Mouse (Mus musculus) intestine, embryonic 14.5 days (tissue): ENCODE results near the gene Ddx55. TPM values are rescaled to one million over a fixed set of nuclear protein-coding genes. Genes with fewer than 3 reads are reported as not detected.
"Not testable (repeated sequence)": the region's sequence is repeated elsewhere in the genome, so short reads cannot be mapped to it uniquely, and the experiment has no call there.

Experiments used
- ATAC-seq: fragments of 200-750 bp; cut with Nextera tagmentation; replicated peaks from 2 replicates; pipeline ENCODE4 v1.8.0; 2017; ENCODE audit warnings: low read depth, moderate number of reproducible peaks, moderate TSS enrichment, moderate library complexity; ENCODE audit not compliant: low FRiP score, low TSS enrichment
- DNase-seq: peaks from one replicate; pipeline ENCODE4 v3.0.0-alpha.2; 2018; ENCODE audit warnings: low spot score
- H3K27ac ChIP-seq: fragments of 300-500 bp; sonication (generic); 2 replicates; pipeline ENCODE4 v1.5.1; 2014; ENCODE audit warnings: low read depth, mild to moderate bottlenecking, control low read depth
- H3K27me3 ChIP-seq: fragments of 300-500 bp; sonication (generic); replicated peaks from 2 replicates; pipeline ENCODE4 v1.6.1; 2014; ENCODE audit warnings: low read length, control low read depth; ENCODE audit not compliant: control insufficient read depth, insufficient read depth
- H3K36me3 ChIP-seq: fragments of 300-500 bp; sonication (generic); 2 replicates; pipeline ENCODE4 v1.6.1; 2014; ENCODE audit warnings: low read length, control low read depth; ENCODE audit not compliant: control insufficient read depth, insufficient read depth
- H3K4me1 ChIP-seq: fragments of 300-500 bp; sonication (generic); replicated peaks from 2 replicates; pipeline ENCODE4 v1.6.1; 2014; ENCODE audit warnings: low read length, control low read depth, mixed read lengths; ENCODE audit not compliant: control insufficient read depth, insufficient read depth
- H3K4me2 ChIP-seq: fragments of 300-500 bp; sonication (generic); 2 replicates; pipeline ENCODE4 v1.6.1; 2014; ENCODE audit warnings: low read length
- H3K4me3 ChIP-seq: fragments of 300-500 bp; sonication (generic); 2 replicates; pipeline ENCODE4 v1.5.1; 2014; ENCODE audit warnings: low read depth, low read length, control low read depth, mixed read lengths
- H3K9ac ChIP-seq: fragments of 300-500 bp; sonication (generic); 2 replicates; pipeline ENCODE4 v1.6.1; 2014; ENCODE audit warnings: mild to moderate bottlenecking, low read length
- H3K9me3 ChIP-seq: fragments of 300-500 bp; sonication (generic); 2 replicates; pipeline ENCODE4 v1.6.1; 2016; ENCODE audit warnings: low read length, control low read depth; ENCODE audit not compliant: control insufficient read depth
- WGBS: fragments of 180-500 bp; shearing (Covaris S2); extraction: QIAGEN DNeasy Blood & Tissue Kit; methylation state at CpG from one replicate; pipeline ENCODE4 v1.1.7; 2014; 5-methylcytosine and 5-hydroxymethylcytosine counted together
- polyA plus RNA-seq: library from polyadenylated mRNA; unstranded; fragments of >200 nt; fragmentation: Nextera tagmentation; extraction: Ambion mirVana; gene quantifications from 2 replicates; pipeline ENCODE4 v1.2.1, GENCODE M21; 2014

The Ddx55 gene
- polyA plus RNA-seq, 1 experiment from 2014 or later, result 15.2 TPM

DNA sequence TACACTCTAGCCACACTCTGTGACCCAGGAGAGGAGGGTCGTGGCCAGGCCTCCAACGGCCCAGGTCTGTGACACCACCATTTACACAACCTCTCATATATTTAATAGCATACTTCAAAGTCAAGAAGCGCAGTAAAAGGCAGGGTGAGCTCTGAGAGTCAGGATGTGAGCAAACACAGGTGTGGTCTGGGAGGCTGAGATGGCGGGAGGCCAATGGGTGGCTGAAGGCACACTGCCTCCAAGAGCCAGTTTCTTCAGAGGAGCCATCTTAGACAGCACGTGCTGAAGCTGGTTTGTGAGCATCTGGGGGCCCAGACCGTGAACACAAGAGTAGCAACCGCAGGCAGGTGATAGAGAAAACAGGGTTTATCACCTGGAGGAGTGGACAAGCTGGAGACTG lies 22.8 kb downstream of the Ddx55 start:
- Histone ChIP-seq H3K4me2 (no peak overlapping the region), H3K27ac (no peak overlapping the region), H3K9me3 (no peaks in the 10 kb centered on the region), H3K27me3 (no peaks in the 10 kb centered on the region), H3K4me1 (peaks cover 14% of the 10 kb centered on the region), H3K9ac (no peak overlapping the region), H3K4me3 (no peak overlapping the region), H3K36me3 (peaks cover 67% of the 10 kb centered on the region)
- DNase-seq (no peak), ATAC-seq (no peak)
- WGBS, result 76% methylated on average over 7 of the region's 7 CpGs

DNA sequence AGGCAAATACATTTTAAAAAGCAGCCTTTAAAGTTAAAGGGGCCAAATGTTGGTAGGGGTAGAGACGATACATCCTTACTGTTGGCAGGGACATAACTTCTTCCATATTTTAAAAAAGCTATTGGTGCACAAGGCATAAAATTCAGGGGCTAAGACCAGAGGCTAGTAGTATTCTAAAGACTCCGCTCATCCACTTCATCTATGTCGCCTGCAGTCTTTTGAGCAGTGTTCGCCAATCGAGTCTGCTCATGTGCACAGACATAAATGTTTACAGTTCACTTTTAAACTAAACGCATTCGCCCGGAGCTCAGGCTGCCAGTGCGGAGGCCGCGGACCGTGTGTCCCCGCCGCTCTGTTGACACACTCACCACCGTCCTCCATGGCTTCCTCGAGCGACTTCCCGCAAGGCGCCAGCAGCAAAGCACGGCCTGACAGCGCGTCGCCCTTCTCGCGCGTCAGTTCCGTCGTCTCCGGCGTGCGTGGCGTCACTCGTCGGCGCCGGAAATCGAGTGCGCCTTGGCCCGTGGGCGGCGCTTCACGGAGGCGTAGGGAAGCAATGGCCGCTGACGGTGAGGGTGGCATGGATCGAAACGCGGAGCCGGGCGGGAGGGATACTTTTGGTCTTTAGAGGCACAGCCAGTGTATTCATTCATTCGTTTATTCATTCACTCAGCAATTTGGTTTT lies 26.1 kb downstream of the Ddx55 start, which contains the start of the genes Eif2b1 and Gtf2h3:
Gene Eif2b1, minus strand, starts transcription at position 499 of the 685 bp plus-strand sequence.
Gene Gtf2h3, plus strand, starts transcription at position 508 of the 685 bp plus-strand sequence.
- H3K9me3 ChIP-seq, result no peaks in the 10 kb centered on the region
- peak within 1 kb of the TSS; percentile 93 for H3K4me2 ChIP-seq
- under 1% methylated on average over 51 of the region's 51 CpGs for WGBS
- no peaks in the 10 kb centered on the region for H3K27me3 ChIP-seq
- no peak within 1 kb of the TSS for H3K27ac ChIP-seq
- peak within 1 kb of the TSS; percentile 83 for H3K4me3 ChIP-seq
- H3K9ac ChIP-seq, result peak within 1 kb of the TSS; percentile 76
- peak; percentile 89 for ATAC-seq
- H3K4me1 ChIP-seq, result peaks cover 14% of the 10 kb centered on the region
- peaks cover 48% of the 10 kb centered on the region for H3K36me3 ChIP-seq
- peak; percentile 96 for DNase-seq

DNA sequence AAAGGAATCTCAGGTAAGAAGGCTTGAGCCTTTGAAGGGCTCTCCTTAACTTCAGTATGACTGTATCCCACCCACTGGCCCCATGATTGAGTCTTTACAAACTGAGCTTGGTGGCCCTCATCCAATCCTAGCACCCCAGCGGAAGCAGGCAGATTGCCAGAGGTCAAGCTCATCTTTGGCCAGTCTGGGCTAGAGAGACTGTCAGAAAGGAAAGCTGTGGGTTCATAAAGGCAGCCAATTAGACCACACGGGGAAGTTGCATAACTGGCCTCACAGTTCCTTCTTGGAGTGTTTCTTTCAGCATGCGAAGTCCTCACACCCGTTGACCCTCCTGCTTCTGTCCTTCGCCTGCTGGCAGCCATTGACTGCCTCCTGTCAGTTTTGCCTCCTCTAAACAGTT lies 29.9 kb downstream of the Ddx55 start:
- Histone ChIP-seq H3K4me2 (no peak overlapping the region), H3K27ac (no peak overlapping the region), H3K27me3 (no peaks in the 10 kb centered on the region), H3K36me3 (peaks cover 47% of the 10 kb centered on the region), H3K9me3 (no peaks in the 10 kb centered on the region), H3K4me1 (peaks cover 14% of the 10 kb centered on the region), H3K9ac (no peak overlapping the region), H3K4me3 (no peak overlapping the region)
- no peak for DNase-seq
- WGBS, result 93% methylated on average over 5 of the region's 5 CpGs
- no peak for ATAC-seq

DNA sequence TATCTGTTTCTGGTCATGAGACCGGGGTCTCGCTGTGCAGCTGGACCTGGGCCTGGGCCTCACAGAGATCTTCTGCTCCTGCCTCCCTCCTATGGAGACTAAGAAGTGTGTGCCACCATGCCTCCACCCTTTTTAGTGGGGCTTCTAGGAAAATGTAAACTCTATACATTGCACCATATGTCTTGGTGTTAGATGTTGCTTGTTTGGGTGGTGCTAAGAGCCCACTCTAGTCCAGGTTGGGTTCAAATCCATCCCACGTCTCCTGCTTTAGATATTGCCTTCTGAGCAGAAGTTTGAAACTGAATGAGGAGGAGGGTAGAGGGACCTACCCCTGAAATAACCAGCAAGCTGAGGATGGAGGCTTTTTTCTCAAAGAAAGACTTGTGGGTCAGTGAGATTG lies 40.1 kb downstream of the Ddx55 start:
- H3K4me3 ChIP-seq, result no peak overlapping the region
- DNase-seq (no peak), ATAC-seq (no peak)
- WGBS, result 93% methylated on average over 3 of the region's 3 CpGs
- no peaks in the 10 kb centered on the region for H3K27me3 ChIP-seq
- no peak overlapping the region for H3K4me2 ChIP-seq
- no peak overlapping the region for H3K9ac ChIP-seq
- H3K36me3 ChIP-seq, result peaks cover 71% of the 10 kb centered on the region
- no peaks in the 10 kb centered on the region for H3K4me1 ChIP-seq
- H3K9me3 ChIP-seq, result no peaks in the 10 kb centered on the region
- H3K27ac ChIP-seq, result no peak overlapping the region

DNA sequence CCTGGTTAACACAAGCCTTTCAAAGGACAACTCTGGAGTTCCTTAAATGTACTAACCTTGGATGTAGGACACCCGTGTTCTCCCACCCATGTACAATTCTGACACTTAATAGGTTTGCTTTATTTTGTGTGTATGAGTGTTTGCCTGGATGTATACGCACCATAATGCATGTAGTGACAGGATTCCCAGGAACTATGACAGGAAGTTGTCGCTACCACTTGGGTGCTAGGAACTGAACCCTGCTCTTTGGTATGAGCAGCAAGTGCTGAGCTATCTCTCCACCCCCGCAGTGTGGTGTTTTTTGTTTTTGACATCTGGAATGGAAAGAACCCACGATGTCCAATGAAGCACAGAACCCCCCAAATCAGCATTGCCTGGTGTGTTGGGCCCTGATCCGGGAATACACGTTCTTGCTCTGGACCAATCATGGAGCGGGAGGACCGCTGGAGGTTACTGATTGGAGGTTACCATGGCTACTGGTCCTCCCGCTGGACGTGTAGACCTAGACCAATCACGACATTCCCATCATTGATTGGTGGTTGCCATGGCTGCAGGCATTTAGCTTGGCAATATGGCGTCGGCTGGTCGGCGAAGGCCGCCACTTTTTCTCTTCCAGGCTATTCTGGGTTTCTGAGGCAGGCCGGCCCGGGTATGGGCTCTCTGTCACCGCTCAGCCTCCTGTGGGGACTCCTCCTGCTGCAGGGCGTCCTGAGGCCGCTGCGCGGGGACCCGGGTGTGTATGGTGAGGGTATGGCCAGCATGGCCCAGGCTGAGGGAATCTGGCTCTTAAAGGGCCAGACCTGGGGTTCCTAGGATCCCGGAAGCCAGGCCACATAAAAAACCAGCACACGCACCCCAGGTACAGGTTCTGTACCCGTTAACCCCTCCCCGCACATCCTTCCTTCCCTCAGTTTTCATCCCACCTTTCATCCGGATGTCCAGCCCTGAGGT lies 45.8 kb downstream of the Ddx55 start:
- Histone ChIP-seq H3K4me1 (peaks cover 6% of the 10 kb centered on the region; the same call in 1 of the 2 replicates), H3K9me3 (no peaks in the 10 kb centered on the region), H3K4me2 (peak overlapping the region; percentile 88), H3K9ac (peak overlapping the region; percentile 54), H3K27ac (no peak overlapping the region), H3K36me3 (peaks cover 31% of the 10 kb centered on the region), H3K27me3 (no peaks in the 10 kb centered on the region), H3K4me3 (peak overlapping the region; percentile 78)
- DNase-seq (peak; percentile 93), ATAC-seq (peak; percentile 100)
- WGBS, result 7% methylated on average over 30 of the region's 30 CpGs

DNA sequence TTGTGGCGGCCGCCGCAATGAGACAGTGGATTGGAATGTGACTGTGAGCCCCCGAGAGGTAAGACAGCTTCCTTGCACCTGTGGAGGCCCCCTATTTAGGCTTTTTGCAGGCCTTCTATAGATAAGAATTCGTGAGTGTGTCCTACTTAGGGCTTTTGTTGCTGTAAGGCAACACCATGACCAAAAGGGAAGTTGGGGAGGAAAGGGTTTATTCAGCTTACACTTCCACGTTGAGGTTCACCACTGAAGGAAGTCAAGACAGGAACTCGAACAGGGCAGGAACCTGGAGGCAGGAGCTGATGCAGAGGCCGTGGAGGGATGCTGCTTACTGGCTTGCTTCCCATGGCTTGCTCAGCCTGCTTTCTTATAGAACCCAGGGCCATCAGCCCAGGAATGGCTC lies 47.1 kb downstream of the Ddx55 start:
- 62% methylated on average over 8 of the region's 8 CpGs for WGBS
- H3K36me3 ChIP-seq, result peaks cover 25% of the 10 kb centered on the region
- not testable (repeated sequence) for H3K27me3 ChIP-seq, ATAC-seq, DNase-seq, H3K4me1 ChIP-seq, H3K4me3 ChIP-seq, H3K9ac ChIP-seq, H3K9me3 ChIP-seq, H3K27ac ChIP-seq, H3K4me2 ChIP-seq

DNA sequence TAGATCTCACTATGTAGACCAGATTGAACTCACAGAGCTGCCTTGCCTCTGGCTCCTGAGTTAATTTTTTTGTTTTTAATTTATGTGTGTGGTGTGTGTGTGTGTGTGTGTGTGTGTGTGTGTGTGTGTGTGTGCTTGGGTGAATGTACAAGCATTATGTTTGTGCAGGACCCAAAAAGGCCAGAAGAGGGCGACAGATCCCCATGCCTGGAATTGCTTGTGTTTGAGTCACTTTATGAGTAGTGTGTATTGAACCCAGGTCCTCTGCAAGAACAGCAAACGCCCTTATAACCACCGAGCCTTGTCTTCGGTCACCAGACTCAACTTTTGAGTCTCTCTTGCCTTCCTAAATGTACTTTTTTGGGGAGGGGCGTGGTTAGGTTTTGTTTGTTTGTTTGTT lies 49.7 kb downstream of the Ddx55 start:
- Histone ChIP-seq H3K27me3 (no peaks in the 10 kb centered on the region), H3K4me2 (no peak overlapping the region), H3K27ac (no peak overlapping the region), H3K36me3 (0 out of 2 replicates have a peak, but pooled peaks cover 4% of the 10 kb centered on the region), H3K9ac (no peak overlapping the region), H3K4me3 (no peak overlapping the region), H3K4me1 (peaks cover 6% of the 10 kb centered on the region; the same call in 1 of the 2 replicates), H3K9me3 (no peaks in the 10 kb centered on the region)
- ATAC-seq, result no peak
- WGBS, result 65% methylated on average over 5 of the region's 5 CpGs
- peak; percentile 83 for DNase-seq

DNA sequence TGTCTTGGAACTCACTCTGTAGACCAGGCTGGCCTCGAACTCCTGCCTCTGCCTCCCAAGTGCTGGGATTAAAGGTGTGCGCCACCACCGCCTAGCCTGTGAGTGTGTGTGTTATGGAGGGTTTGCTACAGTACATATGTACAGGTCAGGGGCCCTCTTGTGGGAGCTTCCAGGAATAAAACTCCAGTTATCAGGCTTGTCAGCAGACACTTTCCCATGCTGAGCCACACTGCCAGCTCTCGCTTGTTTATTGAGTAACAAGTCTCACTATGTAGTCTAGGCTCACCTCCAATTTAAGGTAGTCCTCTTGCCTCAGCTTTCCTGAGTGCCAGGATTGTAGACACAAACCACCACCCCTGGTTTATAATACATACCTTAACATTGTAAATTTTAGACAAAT lies 51.6 kb downstream of the Ddx55 start:
- Histone ChIP-seq H3K27me3 (no peaks in the 10 kb centered on the region), H3K4me1 (0 out of 2 replicates have a peak, but pooled peaks cover 3% of the 10 kb centered on the region), H3K9ac (no peak overlapping the region), H3K4me3 (no peak overlapping the region), H3K27ac (no peak overlapping the region), H3K36me3 (0 out of 2 replicates have a peak, but pooled peaks cover 4% of the 10 kb centered on the region), H3K4me2 (no peak overlapping the region), H3K9me3 (no peaks in the 10 kb centered on the region)
- DNase-seq (no peak), ATAC-seq (no peak)
- WGBS, result 91% methylated on average over 4 of the region's 4 CpGs
